Mouse (Mus musculus): ENCODE measurements around the gene Foxp3. TPM values are rescaled to one million over a fixed set of nuclear protein-coding genes. Genes with fewer than 3 reads are reported as not detected.
A peak's percentile ranks its signal among the peaks of the same experiment; 100 is the strongest.

Foxp3 gene
- 0.03 TPM in 1 of 2 replicates, not detected in the other for polyA plus RNA-seq (2012; rRNA removed)

DNA sequence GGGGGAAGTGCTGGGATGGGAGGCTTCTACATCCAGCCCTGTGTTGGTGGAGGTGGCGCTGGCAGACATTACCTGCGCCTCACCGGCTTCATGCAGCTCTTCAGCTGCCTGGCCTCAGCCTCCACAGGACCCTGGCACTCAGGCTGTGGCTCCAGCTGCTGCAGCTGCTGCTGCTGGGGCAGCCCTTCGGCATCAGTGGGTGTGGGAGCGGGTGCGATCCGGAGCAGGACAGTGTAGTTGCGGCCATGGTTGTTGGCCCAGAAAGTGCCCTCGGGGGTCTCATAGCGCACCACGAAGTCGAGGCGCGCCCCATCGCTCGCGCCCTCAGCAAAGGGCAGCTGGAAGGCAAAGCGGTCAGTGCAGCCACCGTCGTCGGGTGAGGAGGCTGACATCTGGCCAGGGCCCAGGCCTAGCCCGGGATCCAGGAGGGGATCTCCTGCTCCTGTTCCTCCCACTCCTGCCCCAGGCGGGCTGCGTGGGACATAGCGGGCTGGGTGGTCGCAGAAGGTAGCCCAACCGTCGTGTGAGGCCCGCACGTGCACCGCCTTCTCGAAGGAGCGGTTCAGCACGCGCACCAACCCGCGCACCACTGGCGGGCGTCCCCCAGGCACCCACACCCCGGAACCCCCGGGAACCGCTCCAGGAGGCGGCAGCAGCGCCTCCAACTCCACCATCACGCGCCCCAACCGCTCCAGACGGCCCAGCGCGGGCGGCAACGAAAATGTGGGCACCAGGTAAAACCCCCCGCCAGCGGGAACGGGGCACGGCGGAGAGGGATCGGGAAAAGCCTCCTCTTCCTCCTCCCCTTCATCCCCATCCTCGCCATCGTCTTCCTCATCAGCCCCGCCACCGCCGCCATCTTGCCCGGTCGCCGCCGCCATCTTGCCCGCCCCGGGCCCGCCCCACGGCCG is at the start of gene Foxp3:
Gene Foxp3 (plus strand): TSS at position 469 of the 911 bp plus-strand sequence.
- no peak for TF ChIP-seq CTCF (IDR thresholded peaks at IDR 0.05; ENCODE audit: borderline replicate concordance, insufficient read depth, low read depth, low read length)
- TF ChIP-seq POLR2A (IDR thresholded peaks at IDR 0.05; ENCODE audit: borderline replicate concordance, insufficient read depth, low read length), result no peak
- Histone ChIP-seq H3K4me1 (ENCODE audit: control insufficient read depth, insufficient read depth, low read length) (0 out of 2 replicates have a peak, but pooled peaks cover 2% of the 10 kb centered on the region), H3K4me3 (replicated peaks; ENCODE audit: insufficient read depth, low read depth, low read length) (peak within 1 kb of the TSS; percentile 91), H3K27ac (ENCODE audit: insufficient read depth, low read length) (peak within 1 kb of the TSS; percentile 96), H3K27me3 (ENCODE audit: control insufficient read depth, insufficient read depth, low read length) (no peaks in the 10 kb centered on the region)
- DNase-seq, result no peak
- 20% methylated on average over 53 of the region's 72 CpGs for WGBS

DNA sequence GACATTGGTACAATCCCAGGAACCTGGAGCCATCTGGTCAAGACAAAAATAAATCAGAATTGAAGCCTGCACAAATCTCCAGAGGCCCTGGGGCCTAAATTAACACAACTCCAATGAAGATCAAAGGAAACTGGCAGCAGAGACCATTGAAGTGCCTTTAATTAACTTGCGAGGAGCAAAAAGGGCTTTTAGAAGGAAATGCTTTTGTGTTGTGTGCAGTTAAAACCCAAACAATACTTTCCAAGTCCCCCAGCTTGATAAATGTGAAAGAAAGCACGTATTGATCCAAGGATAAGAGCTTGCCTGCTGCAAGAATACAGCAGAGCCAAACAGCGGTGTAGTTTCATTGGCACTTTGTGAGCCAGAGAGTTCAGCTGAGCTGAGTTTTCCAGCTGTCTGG is 48.5 kb upstream of the Foxp3 start:
- DNase-seq, result peak in 1 of 2 experiments; percentile 3
- TF ChIP-seq CTCF (IDR thresholded peaks at IDR 0.05; ENCODE audit: borderline replicate concordance, insufficient read depth, low read depth, low read length), result no peak
- TF ChIP-seq POLR2A (IDR thresholded peaks at IDR 0.05; ENCODE audit: borderline replicate concordance, insufficient read depth, low read length), result no peak

DNA sequence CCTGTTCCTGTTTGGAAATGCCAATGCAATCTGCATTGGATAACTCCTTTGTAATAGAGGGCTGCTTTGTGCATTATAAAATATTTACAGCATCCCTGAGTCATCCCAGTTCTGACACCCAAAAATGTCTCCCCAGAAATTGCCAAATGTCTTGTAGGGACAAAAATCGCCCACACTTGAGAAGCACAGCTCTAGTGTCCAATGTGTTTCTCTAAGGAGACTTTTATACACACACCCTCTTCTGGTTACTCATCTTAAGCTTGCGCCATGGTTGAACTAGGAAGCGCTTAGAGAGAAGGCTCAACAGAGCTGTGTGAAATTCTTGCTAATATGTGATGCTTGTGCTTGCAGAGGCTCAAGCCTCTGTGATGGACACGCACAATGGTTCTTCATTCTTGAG is 20.0 kb upstream of the Foxp3 start:
- Histone ChIP-seq H3K27me3 (ENCODE audit: control insufficient read depth, insufficient read depth, low read length) (no peaks in the 10 kb centered on the region), H3K4me3 (replicated peaks; ENCODE audit: insufficient read depth, low read depth, low read length) (no peak overlapping the region), H3K27ac (ENCODE audit: insufficient read depth, low read length) (no peak overlapping the region), H3K4me1 (ENCODE audit: control insufficient read depth, insufficient read depth, low read length) (no peaks in the 10 kb centered on the region)
- no peak for DNase-seq
- TF ChIP-seq CTCF (IDR thresholded peaks at IDR 0.05; ENCODE audit: borderline replicate concordance, insufficient read depth, low read depth, low read length) (no peak), POLR2A (IDR thresholded peaks at IDR 0.05; ENCODE audit: borderline replicate concordance, insufficient read depth, low read length) (no peak)
- WGBS, result 99% methylated on average over 4 of the region's 4 CpGs

More for the DNA sequence above, 48.5 kb upstream of the Foxp3 start:
- Histone ChIP-seq H3K4me1 (ENCODE audit: control insufficient read depth, insufficient read depth, low read length) (no peaks in the 10 kb centered on the region), H3K27ac (ENCODE audit: insufficient read depth, low read length) (no peak overlapping the region), H3K27me3 (ENCODE audit: control insufficient read depth, insufficient read depth, low read length) (no peaks in the 10 kb centered on the region), H3K4me3 (replicated peaks; ENCODE audit: insufficient read depth, low read depth, low read length) (no peak overlapping the region)
- WGBS, result 33% methylated on average over 3 of the region's 3 CpGs

DNA sequence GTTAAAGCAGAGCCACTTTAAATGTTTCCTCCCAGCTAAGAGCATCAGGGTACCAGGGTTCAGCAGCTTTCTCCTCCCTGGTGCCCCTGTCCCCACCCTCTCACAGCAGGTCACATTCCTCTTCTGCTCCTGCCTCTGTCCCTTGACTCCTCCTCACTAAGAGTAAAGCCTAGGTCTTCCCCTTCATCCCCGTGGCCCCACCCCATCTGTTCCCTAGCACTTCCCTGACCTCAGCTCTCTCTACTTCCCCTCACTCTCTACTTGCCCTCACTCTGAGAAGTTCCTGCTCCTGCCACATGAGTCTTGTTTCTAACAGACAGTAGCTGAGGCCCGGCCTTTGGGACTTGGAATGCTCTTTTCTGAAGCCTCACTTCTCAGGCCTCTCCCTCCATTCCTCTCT is 10.4 kb upstream of the Foxp3 start:
- 23% methylated on average over 2 of the region's 2 CpGs for WGBS
- Histone ChIP-seq H3K4me3 (replicated peaks; ENCODE audit: insufficient read depth, low read depth, low read length) (no peak overlapping the region), H3K27ac (ENCODE audit: insufficient read depth, low read length) (no peak overlapping the region), H3K4me1 (ENCODE audit: control insufficient read depth, insufficient read depth, low read length) (peaks cover 2% of the 10 kb centered on the region), H3K27me3 (ENCODE audit: control insufficient read depth, insufficient read depth, low read length) (no peaks in the 10 kb centered on the region)
- TF ChIP-seq CTCF (IDR thresholded peaks at IDR 0.05; ENCODE audit: borderline replicate concordance, insufficient read depth, low read depth, low read length) (no peak), POLR2A (IDR thresholded peaks at IDR 0.05; ENCODE audit: borderline replicate concordance, insufficient read depth, low read length) (no peak)
- no peak for DNase-seq

DNA sequence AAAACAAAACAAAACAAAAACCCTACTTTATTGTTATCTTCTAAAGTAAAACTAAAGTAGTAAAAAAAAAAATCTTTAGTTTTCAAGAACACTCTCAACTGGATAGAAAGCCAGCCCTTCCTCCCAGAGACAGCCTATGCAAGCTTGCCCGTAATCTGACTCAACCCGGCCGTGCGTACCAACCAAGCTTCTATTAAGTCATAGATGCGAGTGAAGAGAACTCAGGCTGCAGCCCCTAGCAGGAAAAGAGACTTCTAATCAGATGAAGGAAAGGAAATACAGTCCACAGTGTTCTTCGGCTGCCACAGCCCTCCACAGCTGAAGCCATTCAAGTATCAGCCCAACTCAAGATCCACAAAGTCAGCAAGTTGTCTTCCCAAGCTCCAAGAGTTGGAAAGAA is 7.1 kb upstream of the Foxp3 start:
- WGBS, result 88% methylated on average over 6 of the region's 6 CpGs
- DNase-seq, result no peak

DNA sequence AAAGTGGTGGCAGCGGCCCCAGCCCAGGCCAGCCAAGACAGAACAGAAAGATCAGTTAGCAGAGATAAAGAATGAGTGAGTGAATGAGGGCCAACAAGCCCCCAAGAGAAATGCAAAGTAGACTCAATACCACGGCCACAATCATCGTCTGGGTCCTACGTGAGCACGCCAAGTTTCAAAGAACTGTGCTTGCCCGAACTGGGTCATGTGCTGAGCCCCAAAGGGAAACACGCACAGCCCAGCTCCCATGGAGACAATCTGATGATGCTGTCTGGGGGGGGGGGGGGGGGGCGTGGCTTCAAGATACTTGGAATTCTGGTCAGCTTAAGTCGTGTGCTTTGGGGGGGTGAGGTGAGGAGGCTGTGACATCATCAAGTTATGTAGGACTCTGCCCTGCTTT is 6.0 kb upstream of the Foxp3 start:
- no peak for DNase-seq
- peaks cover 4% of the 10 kb centered on the region for H3K4me1 ChIP-seq (ENCODE audit: control insufficient read depth, insufficient read depth, low read length)
- TF ChIP-seq CTCF (IDR thresholded peaks at IDR 0.05; ENCODE audit: borderline replicate concordance, insufficient read depth, low read depth, low read length) (no peak), POLR2A (IDR thresholded peaks at IDR 0.05; ENCODE audit: borderline replicate concordance, insufficient read depth, low read length) (no peak)
- WGBS, result 48% methylated on average over 8 of the region's 9 CpGs
- H3K4me3 ChIP-seq (replicated peaks; ENCODE audit: insufficient read depth, low read depth, low read length), result no peak overlapping the region
- no peak overlapping the region for H3K27ac ChIP-seq (ENCODE audit: insufficient read depth, low read length)
- no peaks in the 10 kb centered on the region for H3K27me3 ChIP-seq (ENCODE audit: control insufficient read depth, insufficient read depth, low read length)

More for the DNA sequence above, 7.1 kb upstream of the Foxp3 start:
- Histone ChIP-seq H3K4me3 (replicated peaks; ENCODE audit: insufficient read depth, low read depth, low read length) (no peak overlapping the region), H3K4me1 (ENCODE audit: control insufficient read depth, insufficient read depth, low read length) (peaks cover 4% of the 10 kb centered on the region), H3K27ac (ENCODE audit: insufficient read depth, low read length) (no peak overlapping the region), H3K27me3 (ENCODE audit: control insufficient read depth, insufficient read depth, low read length) (no peaks in the 10 kb centered on the region)
- no peak for TF ChIP-seq POLR2A (IDR thresholded peaks at IDR 0.05; ENCODE audit: borderline replicate concordance, insufficient read depth, low read length)
- no peak for TF ChIP-seq CTCF (IDR thresholded peaks at IDR 0.05; ENCODE audit: borderline replicate concordance, insufficient read depth, low read depth, low read length)

DNA sequence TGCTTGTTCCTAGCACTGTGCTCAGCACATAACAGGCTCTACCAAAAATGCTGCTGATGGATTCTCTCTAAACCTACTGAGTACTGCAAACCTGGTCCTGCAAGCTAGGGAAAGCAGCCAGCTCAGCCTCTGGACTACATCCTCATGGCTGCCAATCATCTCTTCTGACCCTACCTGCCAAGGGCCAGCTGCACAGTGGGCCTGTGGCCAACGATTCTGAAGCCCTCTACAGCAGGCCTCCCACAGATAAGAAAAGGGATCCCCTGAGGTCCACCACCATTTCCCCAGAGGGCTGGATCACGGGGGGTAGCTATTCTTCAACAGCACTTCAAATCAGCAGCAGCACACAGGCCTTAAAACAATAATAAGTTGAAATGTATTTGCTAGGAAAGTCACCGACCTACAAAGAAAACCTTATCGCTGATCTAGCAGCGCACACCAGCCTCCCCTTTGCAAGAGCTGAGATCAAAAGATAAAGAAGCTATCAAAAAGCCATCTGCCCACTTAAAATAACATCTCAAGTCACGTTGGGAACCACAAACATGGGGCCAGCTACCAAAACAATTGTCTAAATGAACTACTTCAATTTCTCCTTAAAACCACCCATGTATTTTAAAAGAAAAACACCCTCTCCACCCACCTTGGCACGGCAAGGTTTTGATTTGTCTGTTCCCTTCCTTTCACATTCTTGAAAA is 2.8 kb upstream of the Foxp3 start:
- no peaks in the 10 kb centered on the region for H3K27me3 ChIP-seq (ENCODE audit: control insufficient read depth, insufficient read depth, low read length)
- H3K27ac ChIP-seq (ENCODE audit: insufficient read depth, low read length), result 0 out of 2 replicates have a peak overlapping the region, but pooled peaks have one; percentile 39
- WGBS, result 35% methylated on average over 7 of the region's 7 CpGs
- no peak overlapping the region for H3K4me3 ChIP-seq (replicated peaks; ENCODE audit: insufficient read depth, low read depth, low read length)
- no peak for DNase-seq
- peaks cover 4% of the 10 kb centered on the region for H3K4me1 ChIP-seq (ENCODE audit: control insufficient read depth, insufficient read depth, low read length)
- TF ChIP-seq POLR2A (IDR thresholded peaks at IDR 0.05; ENCODE audit: borderline replicate concordance, insufficient read depth, low read length) (no peak), CTCF (IDR thresholded peaks at IDR 0.05; ENCODE audit: borderline replicate concordance, insufficient read depth, low read depth, low read length) (no peak)

Data from cerebellum, adult 2 months (tissue).